Mouse (Mus musculus) cerebellum, postnatal 4 days (tissue): ENCODE data around the gene Traf1.

Experiments
- DNase-seq, 2 experiments: peaks; one replicate each; pipeline ENCODE4 v3.0.0; 2022; ENCODE audit warnings: low spot score in 2 of 2, mixed read lengths in 1 of 2

Traf1 gene

DNA sequence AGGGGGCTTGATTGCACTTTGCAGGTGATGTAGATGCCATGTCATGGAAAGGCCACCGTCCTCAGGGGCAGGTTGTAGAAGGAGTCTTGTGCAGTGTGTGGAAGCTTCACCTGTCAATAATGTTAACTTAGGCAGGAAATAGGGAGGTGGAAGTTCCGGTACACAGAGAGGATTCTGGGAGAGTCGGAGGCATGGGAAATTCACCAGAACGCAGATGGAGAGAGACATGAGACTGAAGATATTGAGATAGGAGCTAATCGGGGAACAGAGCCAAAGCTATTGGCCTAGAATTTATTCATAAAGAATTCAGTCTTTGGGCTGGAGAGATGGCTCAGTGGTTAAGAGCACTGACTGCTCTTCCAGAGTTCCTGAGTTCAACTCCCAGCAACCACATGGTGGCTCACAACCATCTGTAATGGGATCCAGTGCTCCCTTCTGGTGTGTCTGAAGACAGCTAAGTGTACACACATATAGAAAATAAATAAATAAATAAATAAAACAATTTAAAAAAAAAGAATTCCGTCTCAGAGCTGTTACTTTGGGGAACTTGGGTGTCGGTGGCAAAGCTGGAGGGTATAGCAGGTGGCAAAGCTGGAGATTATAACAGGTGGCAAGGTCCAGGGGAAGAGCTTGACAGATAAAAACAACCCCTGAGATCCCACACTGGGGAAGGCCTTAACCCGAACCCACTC, 4.8 kb upstream of the Traf1 start:
- DNase-seq: no peak

DNA sequence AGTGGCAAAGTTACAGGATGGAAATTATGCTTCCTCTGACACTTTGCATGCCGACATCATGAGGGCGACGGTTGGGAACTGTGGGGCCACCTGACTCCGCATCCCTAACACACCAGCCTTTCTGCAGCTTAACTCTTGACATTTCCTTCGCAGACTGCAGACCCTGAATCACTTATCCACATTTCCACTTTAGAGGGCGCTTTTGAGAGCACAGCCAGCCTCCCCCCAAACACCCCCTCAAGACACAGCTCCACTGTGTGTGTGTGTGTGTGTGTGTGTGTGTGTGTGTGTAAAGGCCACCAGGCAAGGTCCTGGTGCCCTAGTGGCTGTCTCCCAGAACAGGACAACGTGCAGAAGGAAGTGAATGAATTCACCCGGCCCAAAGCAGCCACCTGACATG, 4.2 kb upstream of the Traf1 start:
- DNase-seq: no peak

DNA sequence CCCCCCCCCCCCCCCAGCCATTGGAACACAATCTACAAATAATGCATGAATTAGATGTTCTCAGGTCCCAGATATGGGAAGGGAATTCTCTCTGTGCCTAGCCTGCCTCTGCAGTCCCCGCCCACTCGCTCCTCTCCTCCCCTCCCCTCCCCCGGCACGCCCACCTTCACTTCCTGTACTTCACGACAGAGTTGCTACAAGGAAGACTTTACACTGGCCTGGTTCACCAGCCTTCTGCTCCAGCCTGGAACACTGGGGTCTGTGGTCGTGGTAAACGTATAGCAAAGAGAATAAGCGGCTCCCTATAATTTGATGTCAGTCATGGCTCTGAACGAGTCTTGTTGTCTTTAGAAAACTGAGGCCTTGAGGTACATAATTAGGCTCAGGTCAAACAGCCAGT, 3.7 kb upstream of the Traf1 start:
- DNase-seq: no peak

DNA sequence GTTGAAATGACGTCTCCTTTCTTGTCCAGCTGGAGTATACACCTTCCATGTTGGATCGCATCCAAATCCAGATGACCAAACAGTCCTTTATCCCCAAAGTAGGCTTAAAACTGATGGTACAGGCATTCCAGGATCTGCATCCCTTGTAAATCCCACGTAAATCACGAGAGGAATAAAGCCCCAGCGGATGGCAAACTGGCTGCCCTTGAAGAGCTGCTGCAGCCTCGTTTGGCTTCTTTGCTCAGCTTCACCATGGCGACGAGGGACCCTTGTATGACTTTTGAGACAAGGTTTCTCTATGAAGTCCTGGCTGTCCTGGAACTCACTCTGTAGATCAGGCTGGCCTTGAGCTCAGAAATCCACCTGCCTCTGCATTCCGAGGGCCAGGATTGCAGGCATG, 3.1 kb upstream of the Traf1 start:
- no peak for DNase-seq

DNA sequence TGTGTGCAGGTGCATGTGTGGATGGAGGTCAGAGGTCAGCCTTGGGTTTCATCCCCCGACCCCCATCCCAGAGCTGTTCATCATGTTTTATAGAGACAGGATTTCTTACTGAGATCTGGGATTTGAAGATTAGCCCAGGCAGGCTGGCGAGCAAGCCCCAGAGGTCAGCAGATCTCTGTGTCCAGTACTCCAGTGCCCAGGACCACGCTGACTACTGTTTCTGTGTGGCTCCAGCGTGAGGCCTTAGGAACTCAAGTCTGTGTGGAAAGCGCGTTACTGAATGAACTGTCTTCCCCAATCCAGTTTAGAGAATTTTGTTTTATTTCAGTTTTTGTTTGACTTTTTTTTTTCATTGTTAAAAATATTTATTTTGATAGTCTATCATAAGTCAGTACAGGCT, 2.7 kb upstream of the Traf1 start:
- no peak for DNase-seq

DNA sequence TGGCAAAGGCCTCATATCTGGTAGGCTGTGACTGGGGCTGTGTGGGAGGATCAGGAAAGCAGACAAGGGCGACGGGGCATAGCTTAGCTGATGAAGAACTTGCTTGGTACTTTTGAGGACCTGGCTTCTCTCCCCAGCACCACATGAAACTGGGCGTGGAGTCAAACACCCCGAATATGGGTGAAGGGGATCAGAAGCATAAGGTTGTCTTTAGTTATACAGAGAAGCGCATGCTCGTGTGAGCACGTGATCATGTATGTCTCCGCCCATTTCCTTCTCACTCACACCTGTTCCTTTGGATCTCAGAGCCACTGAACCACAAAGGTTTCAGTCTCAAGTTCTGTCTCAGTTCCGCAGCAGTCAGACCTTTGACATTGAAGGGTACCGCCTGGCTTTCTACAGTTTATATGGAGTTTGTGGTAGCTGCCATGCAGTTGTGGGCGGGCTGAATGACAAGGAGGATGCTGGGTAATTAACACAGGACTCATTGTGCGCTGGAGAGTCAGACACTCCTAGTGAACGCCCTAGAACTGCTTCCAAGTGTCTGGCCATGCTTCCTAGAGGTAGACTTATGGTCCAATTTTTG, 1.9 kb upstream of the Traf1 start:
- no peak for DNase-seq

DNA sequence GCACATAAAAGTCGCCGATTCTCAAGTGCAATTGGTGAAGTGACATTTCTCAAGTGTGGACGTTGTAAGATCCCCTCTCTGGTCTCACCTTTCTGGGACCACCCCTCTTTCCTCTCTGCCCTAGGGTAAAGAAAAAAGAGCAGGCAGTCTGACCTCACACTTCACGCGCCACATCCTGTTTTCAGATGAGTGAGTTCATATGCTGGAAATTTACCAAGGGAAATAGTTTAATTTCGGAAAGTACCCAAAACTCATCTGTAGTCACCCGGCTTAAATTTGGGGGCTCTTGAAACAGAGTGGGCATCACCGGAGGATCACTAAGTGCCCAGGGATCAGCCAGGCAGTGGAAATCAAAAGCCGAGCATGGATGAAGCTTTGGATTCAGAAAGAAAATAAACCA, 1.3 kb upstream of the Traf1 start:
- DNase-seq: no peak

DNA sequence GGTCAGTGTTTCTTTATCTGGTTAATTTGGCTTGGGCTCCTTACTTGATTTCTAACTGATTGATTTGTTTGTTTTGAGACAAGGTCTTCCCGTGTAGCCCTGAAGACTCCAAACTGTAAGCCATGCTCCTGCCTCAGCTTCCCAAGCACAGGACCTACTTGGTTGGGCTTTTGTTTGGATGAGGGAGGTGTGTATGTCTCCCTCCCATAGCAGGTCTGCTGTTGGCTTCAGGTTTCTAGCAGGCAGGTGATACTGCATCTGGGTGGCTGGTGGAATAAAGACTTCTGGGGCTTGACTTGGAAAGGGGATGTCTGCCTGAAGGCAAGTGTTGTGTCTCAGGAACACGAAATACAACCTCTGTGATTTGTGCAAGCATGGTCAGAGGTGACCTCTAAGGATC, 639 bp upstream of the Traf1 start:
- no peak for DNase-seq

DNA sequence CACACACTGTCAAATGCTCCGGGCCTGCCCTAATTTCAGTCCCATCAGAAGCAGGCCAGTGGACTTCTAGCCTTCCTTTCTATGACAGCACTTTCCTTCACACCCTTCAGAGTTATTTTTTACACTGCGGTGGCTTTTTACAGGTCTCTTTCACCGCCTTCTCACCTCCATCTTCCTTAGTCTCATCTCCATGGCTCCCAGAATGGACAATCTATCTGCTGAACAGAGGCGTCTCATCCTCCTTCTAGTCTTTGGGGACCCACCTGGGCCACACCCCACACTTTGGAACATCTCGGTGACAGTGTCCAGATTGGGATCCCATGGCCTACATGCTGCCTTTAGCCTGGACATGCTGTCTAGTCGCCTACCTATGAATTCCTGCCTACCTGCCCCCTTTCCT, 606 bp downstream of the Traf1 start:
- DNase-seq: no peak

DNA sequence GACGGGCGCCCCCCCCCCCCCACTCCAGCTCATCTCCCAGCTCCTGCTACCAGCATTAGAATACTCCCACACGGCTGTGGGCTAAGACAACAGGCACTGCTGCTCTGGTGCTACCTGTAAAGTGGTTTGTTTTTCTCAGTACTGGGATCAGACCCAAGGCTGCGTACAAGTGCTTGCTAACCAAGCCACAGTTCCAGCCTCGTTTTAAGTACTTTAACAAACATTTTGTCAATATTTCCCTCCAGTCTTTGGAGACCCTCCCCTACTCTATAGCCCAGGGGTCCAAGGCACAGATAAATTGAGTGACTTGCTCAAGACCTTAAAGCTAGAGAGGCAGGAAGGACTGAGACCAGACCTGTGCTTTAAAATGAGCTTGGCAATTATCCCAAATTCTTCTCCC, 1.1 kb downstream of the Traf1 start:
- DNase-seq: no peak

DNA sequence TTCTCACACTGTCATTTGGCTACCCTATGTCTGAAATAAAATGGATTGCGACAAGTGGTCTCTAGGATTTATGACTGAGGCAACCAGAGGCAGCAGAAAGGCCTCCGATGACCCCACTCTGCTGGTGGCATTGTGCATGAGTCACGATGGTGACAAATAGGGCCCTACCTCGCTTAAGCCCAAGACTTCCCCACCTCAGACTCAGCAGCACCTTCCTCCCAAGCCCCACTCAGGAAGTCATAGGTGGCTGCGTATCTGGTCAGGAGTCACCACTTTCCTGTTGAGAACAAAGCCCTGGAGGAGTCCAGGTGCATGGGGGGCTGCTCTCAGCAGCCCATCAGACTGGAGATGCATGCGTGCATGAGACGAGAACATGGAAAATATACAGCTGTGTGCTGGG, 3.0 kb downstream of the Traf1 start:
- DNase-seq: no peak

DNA sequence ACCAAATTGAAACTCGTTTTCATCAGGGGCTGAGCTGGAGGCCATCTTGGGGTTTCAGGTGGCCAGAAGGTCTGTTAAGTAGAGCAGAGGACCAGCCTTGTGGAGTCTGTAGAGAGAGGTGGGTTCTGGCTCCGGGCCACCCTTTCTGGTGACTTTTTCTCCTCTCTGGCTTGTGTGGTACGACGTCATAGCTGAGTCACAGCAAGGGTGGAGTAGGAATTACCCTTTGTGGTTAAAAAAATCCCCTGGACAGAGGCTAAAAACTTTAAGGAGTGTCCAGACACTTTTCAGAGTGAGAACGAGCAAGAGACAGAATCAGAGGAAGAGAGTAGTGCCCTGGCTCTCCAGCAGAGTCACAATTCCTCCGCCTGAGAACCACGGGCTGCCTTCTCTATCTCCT, 3.5 kb downstream of the Traf1 start:
- no peak for DNase-seq

DNA sequence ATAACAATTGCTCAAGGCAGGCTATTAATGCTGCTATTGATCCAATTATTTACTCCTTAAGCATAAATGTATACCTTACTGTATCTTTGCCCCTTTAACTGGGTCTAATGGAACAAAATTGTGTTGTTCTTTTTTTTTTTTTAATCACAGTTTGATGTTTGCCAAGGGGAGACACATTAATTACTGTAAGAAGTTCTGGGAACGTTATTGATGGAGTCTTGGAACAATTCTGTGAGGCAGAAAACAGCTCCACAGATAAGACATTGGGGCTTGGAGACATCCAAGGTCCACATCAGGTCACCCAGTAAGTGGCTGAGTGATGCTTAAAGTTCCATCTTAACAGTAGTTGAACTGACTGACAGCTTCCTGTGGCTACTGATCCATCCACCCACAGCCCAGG, 4.2 kb downstream of the Traf1 start:
- DNase-seq: no peak

DNA sequence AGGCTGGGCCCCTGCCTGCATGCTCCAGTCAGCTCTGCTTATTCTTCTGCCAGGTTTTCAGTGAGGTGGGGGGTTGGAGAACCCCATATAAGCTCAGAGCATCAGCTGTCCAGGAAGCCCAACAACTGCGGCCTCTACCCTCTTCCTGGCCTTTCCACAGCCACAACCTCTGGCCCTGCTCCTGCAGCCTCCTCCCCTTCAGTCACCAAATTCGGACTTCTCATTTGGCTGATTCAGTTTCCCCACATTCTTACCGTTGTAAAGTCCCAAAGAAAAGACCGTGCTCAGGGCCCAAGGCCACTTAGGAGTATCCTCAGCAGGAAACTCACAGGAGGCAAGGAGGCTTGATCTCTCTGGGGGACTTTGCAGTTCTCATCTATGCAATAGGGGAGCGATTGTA, 4.6 kb downstream of the Traf1 start:
- DNase-seq: no peak

DNA sequence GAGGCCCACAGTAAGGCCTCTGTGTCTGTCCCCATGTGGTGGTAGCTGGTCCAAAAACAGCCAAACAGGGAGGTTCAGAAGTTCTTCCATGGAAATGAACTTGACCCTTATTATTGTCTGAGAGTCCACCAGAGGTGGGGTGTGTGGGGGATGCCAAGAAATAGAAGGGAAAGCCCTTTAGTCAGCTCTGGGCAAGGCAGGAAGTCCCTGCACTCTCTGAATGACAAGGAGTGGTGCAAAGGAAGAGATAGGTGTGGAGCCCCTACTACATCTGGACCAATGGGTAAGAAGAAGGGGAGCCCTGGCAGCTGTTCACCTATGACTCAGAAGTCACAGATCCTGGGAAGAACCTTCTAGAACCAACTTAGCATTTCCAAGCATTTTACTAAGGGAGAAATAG, 7.2 kb downstream of the Traf1 start:
- DNase-seq: no peak

DNA sequence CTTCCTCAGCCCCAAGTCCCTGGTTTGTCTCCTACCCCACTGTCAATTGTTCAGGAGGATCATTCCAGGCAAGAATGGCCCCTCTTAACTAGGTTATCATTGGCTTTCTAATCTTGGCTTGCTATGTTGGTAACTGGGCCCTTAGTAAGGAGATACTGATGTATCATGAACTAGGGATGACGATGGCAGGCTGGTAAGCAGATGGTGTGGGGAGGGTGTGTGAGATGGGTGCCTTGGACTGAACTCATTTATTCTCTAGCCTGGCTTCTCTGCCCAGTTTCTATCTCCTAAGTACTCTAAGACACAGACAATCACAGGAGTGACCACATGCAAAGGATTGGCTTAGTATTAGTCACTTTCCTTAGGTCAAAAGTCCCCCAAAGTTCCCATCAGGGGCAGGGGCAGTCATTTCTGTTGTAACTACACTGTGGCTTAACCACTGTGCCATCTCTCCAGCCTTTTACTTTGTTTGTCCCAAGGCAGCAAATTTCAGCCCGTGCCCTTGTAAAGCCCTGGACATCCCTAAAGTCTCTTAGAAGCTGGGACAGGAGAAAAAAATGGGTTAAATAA, 7.9 kb downstream of the Traf1 start:
- no peak for DNase-seq

DNA sequence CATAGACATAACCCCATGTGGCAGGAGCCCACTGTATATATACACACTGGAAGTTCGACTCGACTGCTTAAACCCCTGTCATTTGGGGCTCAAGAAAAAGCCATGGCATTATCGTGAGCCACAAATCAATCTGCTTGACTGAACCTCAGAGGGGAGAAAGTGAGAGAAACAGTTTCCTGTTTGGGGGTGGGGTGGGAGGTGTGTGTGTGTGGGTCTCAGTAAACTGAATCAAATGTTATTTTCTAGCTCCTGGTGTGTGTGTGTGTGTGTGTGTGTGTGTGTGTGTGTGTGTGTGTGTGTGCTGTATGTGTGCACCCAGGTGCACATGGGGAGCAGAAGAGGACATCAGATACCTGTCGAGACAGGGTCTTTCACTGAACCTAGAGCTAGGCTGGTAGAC, 8.6 kb downstream of the Traf1 start:
- DNase-seq: no peak

DNA sequence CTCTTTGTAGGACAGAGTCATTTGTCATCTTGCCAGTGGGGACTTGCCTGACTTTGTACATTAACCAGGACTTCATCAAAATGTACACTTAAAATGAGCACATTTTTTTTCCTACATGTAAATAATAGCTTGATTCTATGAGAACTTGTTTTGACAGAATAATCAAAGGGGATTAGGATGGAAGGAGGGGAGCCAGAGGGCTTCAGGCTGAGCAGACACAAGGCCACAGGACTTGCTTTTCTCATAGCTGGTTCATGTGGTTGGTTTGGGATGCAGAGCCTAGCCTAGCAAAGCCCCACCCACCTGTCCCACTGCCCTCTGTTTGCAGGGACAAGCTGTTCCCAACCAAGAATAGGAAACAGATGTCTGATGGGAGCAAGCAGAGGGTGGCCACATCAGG, 10.1 kb downstream of the Traf1 start:
- no peak for DNase-seq

DNA sequence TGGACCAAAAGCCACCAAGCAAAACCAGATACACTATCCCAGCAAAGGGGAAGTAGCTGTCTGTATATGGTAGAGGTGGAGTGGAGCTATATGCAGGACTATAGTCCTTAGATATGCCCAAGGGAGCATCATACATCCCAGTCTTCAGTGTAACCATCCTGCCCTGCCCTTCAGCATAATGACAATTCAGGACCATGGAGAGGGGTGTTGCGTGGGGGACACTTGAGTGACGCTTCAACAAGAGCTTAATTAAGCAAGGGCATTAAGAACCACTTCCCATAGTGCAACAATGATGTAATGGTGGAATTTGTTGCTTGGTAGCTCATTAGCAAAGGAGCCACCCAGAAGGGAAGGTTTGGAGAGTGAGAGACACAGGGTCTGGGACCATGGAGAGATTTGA, 12.9 kb downstream of the Traf1 start:
- DNase-seq: no peak

DNA sequence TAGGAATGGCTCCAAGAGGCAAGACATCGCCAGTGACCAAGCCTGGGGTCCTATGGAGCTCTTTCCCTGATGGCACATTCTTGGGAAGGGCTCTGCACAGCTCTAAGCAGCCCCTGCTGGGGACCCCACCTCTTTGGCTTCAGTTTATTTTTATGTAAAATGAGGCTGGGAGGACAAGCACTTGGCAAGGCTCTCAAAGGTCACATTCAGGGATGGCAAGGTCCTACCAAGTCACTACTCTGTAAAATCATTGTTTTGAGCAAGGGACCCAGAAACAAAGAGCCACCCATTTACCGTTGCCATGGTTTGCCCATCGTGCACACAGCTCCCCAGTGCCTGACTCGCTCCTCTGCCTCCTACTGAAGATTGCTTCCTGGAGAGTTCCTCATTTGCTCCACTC, 15.5 kb downstream of the Traf1 start:
- DNase-seq: no peak

DNA sequence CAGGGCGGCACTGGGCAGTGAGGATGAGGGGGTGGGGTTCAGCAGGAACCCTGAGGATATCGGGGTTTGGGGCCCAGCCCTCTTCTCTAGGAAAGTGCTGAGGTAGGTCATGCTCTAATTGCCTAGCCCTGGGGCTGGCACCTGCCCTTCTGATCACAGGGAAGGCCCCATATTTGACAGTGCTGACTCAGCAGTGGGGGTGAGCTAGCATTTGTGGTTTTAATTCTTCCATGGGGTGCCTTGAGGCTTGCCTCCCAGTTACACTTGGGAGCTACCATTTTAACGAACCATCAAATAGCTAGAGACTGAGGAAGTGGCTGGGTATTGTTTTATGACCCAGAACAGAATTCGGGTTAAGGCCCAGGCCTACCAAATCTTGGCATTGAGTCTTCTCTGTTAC, 16.0 kb downstream of the Traf1 start:
- no peak for DNase-seq

DNA sequence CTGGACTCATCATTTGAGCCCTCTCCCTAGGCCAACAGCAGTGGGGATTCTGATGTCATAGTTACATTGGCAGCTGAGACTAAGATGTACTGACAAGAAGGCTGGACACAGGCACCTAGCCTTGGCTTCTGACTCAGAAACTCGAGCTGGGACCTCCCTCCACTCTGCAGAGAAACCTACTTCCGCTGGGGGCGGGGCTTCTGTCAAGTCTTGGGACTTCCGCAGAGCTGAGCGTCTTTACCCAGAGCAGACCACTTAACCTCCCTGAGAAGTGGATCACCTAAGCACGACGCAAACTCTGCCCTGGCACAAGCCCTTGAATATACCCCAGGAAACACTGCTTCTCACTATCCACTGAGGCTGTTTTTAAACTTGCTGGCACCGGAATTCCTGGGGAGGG, 16.8 kb downstream of the Traf1 start:
- DNase-seq: no peak

DNA sequence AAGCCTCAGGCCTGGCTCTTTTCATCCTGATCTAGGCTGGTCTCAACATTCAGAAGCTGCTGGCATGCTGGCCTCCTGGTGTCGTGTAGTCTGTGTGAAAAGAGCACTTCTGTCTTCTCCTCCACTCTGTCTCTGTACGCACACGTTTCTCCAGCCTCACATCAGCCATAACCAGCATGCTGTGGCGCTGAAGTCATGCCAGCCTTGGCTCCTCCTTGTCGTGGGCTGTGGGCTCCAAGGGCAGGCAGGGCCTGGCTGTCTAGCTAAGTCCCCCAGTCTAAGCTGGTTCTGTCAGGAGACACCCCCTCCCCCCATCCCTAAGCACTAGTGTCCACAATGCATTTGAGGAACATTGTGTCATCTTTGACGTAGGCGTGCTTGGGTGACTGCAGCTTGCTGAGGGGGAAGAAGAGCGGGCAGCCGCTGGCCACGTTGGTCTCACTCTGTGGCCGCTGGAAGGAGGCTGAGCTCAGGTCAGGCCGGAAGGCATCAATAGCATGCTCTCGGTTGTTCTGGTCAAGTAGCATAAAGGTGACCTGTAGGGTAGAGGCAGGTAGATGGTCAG, 17.9 kb downstream of the Traf1 start:
- DNase-seq: no peak
